In genomic region chr8:122301081-122301480, GRCm38 (mm10) we compare ENCODE assay signal across 18 mouse cellular contexts. TPM values are rescaled to one million over a fixed set of nuclear protein-coding genes. Genes with fewer than 3 reads are reported as not detected.
DNase-seq lines count a peak whose midpoint lies in the region; ATAC-seq and TF ChIP-seq lines count a peak whose summit lies in the region.
"Had no signal": no experiment of that assay in that cellular context is flagged by ENCODE, and none has a peak within 500 bp of the region (broad histone marks: within the 10 kb centered on the region; RNA-seq: fewer than 3 reads in every experiment).

No protein-coding gene starts in this region.

- no peaks in the 10 kb centered on the region for H3K9me3 ChIP-seq in heart, embryonic 10.5 days
- H3K9me3 ChIP-seq in hindbrain, embryonic 13.5 days, result no peaks in the 10 kb centered on the region
- H3K9me3 ChIP-seq in hindbrain, embryonic 10.5 days, result no peaks in the 10 kb centered on the region
- H3K9me3 ChIP-seq in liver, embryonic 16.5 days (replicated peaks; ENCODE audit: control insufficient read depth, low read length), result no peaks in the 10 kb centered on the region
- H3K9me3 ChIP-seq in forebrain, embryonic 10.5 days, result no peaks in the 10 kb centered on the region

- 79% methylated on average over 13 of the region's 13 CpGs for WGBS in heart, embryonic 10.5 days
- WGBS in hindbrain, embryonic 13.5 days, result 49% methylated on average over 13 of the region's 13 CpGs
- WGBS in hindbrain, embryonic 10.5 days, result 83% methylated on average over 13 of the region's 13 CpGs
- 76% methylated on average over 13 of the region's 13 CpGs for WGBS in liver, embryonic 16.5 days (ENCODE audit: insufficient replicate concordance)
- 91% methylated on average over 13 of the region's 13 CpGs for WGBS in forebrain, embryonic 10.5 days

- peak overlapping the region; percentile 81 for H3K27ac ChIP-seq in heart, embryonic 10.5 days
- peak overlapping the region; percentile 81 for H3K27ac ChIP-seq in hindbrain, embryonic 13.5 days
- no peak overlapping the region for H3K27ac ChIP-seq in hindbrain, embryonic 10.5 days
- peak overlapping the region; percentile 0 for H3K27ac ChIP-seq in liver, embryonic 16.5 days (ENCODE audit: low read length)
- no peak overlapping the region for H3K27ac ChIP-seq in forebrain, embryonic 10.5 days

- no peak for TF ChIP-seq CTCF in brain, embryonic 14.5 days (IDR thresholded peaks at IDR 0.05; ENCODE audit: borderline replicate concordance, extremely low read depth, insufficient read depth, insufficient read length)

- peak overlapping the region; percentile 24; the same call in 1 of the 2 replicates for H3K9ac ChIP-seq in hindbrain, embryonic 13.5 days
- H3K9ac ChIP-seq in liver, embryonic 16.5 days (ENCODE audit: low read depth, low read length), result peak overlapping the region; percentile 21; the same call in 1 of the 2 replicates

- no peak for ATAC-seq in hindbrain, embryonic 13.5 days (ENCODE audit: low FRiP score)
- no peak for ATAC-seq in liver, embryonic 16.5 days (ENCODE audit: low read depth)
- ATAC-seq in frontal cortex, adult (ENCODE audit: low TSS enrichment), result no peak
- ATAC-seq: Patski had no signal

- TF ChIP-seq POLR2A in brain, embryonic 14.5 days (IDR thresholded peaks at IDR 0.05; ENCODE audit: borderline replicate concordance, extremely low read depth, insufficient read depth, insufficient read length, poor library complexity, severe bottlenecking), result no peak

- DNase-seq in heart, embryonic 10.5 days (ENCODE audit: low spot score), result no peak
- DNase-seq in heart, postnatal 4 days, result no peak
- no peak for DNase-seq in hindbrain, embryonic 10.5 days (ENCODE audit: low spot score)
- peak; percentile 63 for DNase-seq in brain, embryonic 14.5 days (ENCODE audit: low read depth)
- DNase-seq in forebrain, embryonic 10.5 days (ENCODE audit: extremely low spot score, low spot score), result no peak
- DNase-seq: cerebellum, postnatal 25 days; gastrocnemius, postnatal 25 days; thymus, postnatal 4 days had no signal

- no peaks in the 10 kb centered on the region for H3K27me3 ChIP-seq in heart, embryonic 10.5 days (ENCODE audit: insufficient read depth, poor library complexity, severe bottlenecking)
- 0 out of 2 replicates have a peak, but pooled peaks cover 9% of the 10 kb centered on the region for H3K27me3 ChIP-seq in hindbrain, embryonic 13.5 days
- H3K27me3 ChIP-seq in hindbrain, embryonic 10.5 days (ENCODE audit: insufficient read depth, poor library complexity, severe bottlenecking), result peaks cover 2% of the 10 kb centered on the region; the same call in 1 of the 2 replicates
- H3K27me3 ChIP-seq in liver, embryonic 16.5 days (ENCODE audit: control insufficient read depth, insufficient read depth, low read depth, low read length), result no peaks in the 10 kb centered on the region
- peaks cover 13% of the 10 kb centered on the region for H3K27me3 ChIP-seq in forebrain, embryonic 10.5 days (ENCODE audit: poor library complexity, severe bottlenecking)
- H3K27me3 ChIP-seq: Patski had no signal

- peaks cover 20% of the 10 kb centered on the region; the same call in 1 of the 2 replicates for H3K36me3 ChIP-seq in heart, embryonic 10.5 days
- H3K36me3 ChIP-seq in hindbrain, embryonic 13.5 days, result no peaks in the 10 kb centered on the region
- no peaks in the 10 kb centered on the region; the same call in 1 of the 2 replicates for H3K36me3 ChIP-seq in hindbrain, embryonic 10.5 days
- H3K36me3 ChIP-seq in liver, embryonic 16.5 days (ENCODE audit: control insufficient read depth, insufficient read depth), result peaks cover 9% of the 10 kb centered on the region
- no peaks in the 10 kb centered on the region for H3K36me3 ChIP-seq in forebrain, embryonic 10.5 days (replicated peaks)

- no peak overlapping the region for H3K4me3 ChIP-seq in heart, embryonic 10.5 days
- H3K4me3 ChIP-seq in hindbrain, embryonic 13.5 days, result no peak overlapping the region
- no peak overlapping the region for H3K4me3 ChIP-seq in hindbrain, embryonic 10.5 days
- no peak overlapping the region for H3K4me3 ChIP-seq in liver, embryonic 16.5 days (ENCODE audit: low read depth, low read length)
- no peak overlapping the region for H3K4me3 ChIP-seq in forebrain, embryonic 10.5 days

- H3K4me1 ChIP-seq in heart, embryonic 10.5 days, result peaks cover 100% of the 10 kb centered on the region
- peaks cover 61% of the 10 kb centered on the region for H3K4me1 ChIP-seq in hindbrain, embryonic 13.5 days (replicated peaks)
- peaks cover 82% of the 10 kb centered on the region for H3K4me1 ChIP-seq in hindbrain, embryonic 10.5 days (replicated peaks)
- H3K4me1 ChIP-seq in liver, embryonic 16.5 days (ENCODE audit: control insufficient read depth, low read depth, low read length), result peaks cover 100% of the 10 kb centered on the region
- peaks cover 69% of the 10 kb centered on the region for H3K4me1 ChIP-seq in forebrain, embryonic 10.5 days

- H3K4me2 ChIP-seq in hindbrain, embryonic 13.5 days, result no peak overlapping the region
- peak overlapping the region; percentile 2; the same call in 1 of the 2 replicates for H3K4me2 ChIP-seq in liver, embryonic 16.5 days (ENCODE audit: low read depth, low read length)

RNA-seq across cellular contexts. Expression of gene Zfpm1, which starts 19.1 kb away (rescaled TPM):
- 5.7 and 12.8 TPM in 2 replicates for polyA plus RNA-seq in heart, embryonic 10.5 days (2016; fragmentation: Nextera tagmentation; extraction: Ambion mirVana)
- 10 to 100 TPM; 45.7 to 47.0 TPM for total RNA-seq in heart, postnatal 4 days (2021)
- polyA plus RNA-seq in hindbrain, embryonic 13.5 days (2015; fragmentation: Nextera tagmentation; extraction: Ambion mirVana), result 1.4 and 1.5 TPM in 2 replicates
- 1.6 and 2.4 TPM in 2 replicates for polyA plus RNA-seq in hindbrain, embryonic 10.5 days (2016; fragmentation: Nextera tagmentation; extraction: Ambion mirVana)
- 8.1 and 16.9 TPM in 2 replicates for polyA plus RNA-seq in brain, embryonic 14.5 days (2012; rRNA removed)
- 6.8 and 8.1 TPM in 2 replicates for polyA plus RNA-seq in liver, embryonic 16.5 days (2015; fragmentation: Nextera tagmentation; extraction: Ambion mirVana)
- polyA plus RNA-seq in forebrain, embryonic 10.5 days (2016; fragmentation: Nextera tagmentation; extraction: Ambion mirVana), result 0.82 and 0.88 TPM in 2 replicates

RNA-seq across cellular contexts. Expression of gene Trhr2, which starts 59.5 kb away (rescaled TPM):
- polyA plus RNA-seq in heart, embryonic 10.5 days (2016; fragmentation: Nextera tagmentation; extraction: Ambion mirVana), result not detected in 2 replicates
- total RNA-seq in heart, postnatal 4 days (2021), result not detected
- not detected in 2 replicates for polyA plus RNA-seq in hindbrain, embryonic 13.5 days (2015; fragmentation: Nextera tagmentation; extraction: Ambion mirVana)
- polyA plus RNA-seq in hindbrain, embryonic 10.5 days (2016; fragmentation: Nextera tagmentation; extraction: Ambion mirVana), result not detected in 2 replicates
- polyA plus RNA-seq in brain, embryonic 14.5 days (2012; rRNA removed), result 0.09 and 0.10 TPM in 2 replicates
- polyA plus RNA-seq in liver, embryonic 16.5 days (2015; fragmentation: Nextera tagmentation; extraction: Ambion mirVana), result not detected in 2 replicates
- polyA plus RNA-seq in forebrain, embryonic 10.5 days (2016; fragmentation: Nextera tagmentation; extraction: Ambion mirVana), result not detected in 2 replicates
- total RNA-seq: adrenal gland, postnatal 4 days; gastrocnemius, postnatal 25 days; megakaryocyte progenitor cell, adult 5-6 weeks had no signal
- polyA plus RNA-seq: kidney, embryonic 14.5 days; large intestine, adult 2 months; limb, embryonic 11.5 days; lung, embryonic 16.5 days had no signal

Comparison
In these comparisons a context has a peak if more than half of its experiments do, and no peak if none do; other contexts are left out.
1. H3K27ac ChIP-seq: peak in heart, embryonic 10.5 days (single experiment), hindbrain, embryonic 13.5 days (single experiment) and liver, embryonic 16.5 days (single experiment); none in hindbrain, embryonic 10.5 days (single experiment) and forebrain, embryonic 10.5 days (single experiment).